Mouse (Mus musculus) bone marrow macrophage, adult 2 months (primary cell): ENCODE results near the gene Gm45194. TPM values are rescaled to one million over a fixed set of nuclear protein-coding genes. Genes with fewer than 3 reads are reported as not detected.

Experiments used
- H3K27ac ChIP-seq: 2 replicates; pipeline ENCODE4 v1.5.1; 2012; ENCODE audit warnings: low read depth, low read length; ENCODE audit not compliant: insufficient read depth
- H3K4me1 ChIP-seq: 2 replicates; pipeline ENCODE4 v1.6.1; 2012; ENCODE audit warnings: low read length; ENCODE audit not compliant: control insufficient read depth, insufficient read depth
- H3K4me3 ChIP-seq: 2 replicates; pipeline ENCODE4 v1.5.1; 2012; ENCODE audit warnings: mild to moderate bottlenecking, low read length, moderate library complexity; ENCODE audit not compliant: insufficient read depth
- CTCF ChIP-seq: IDR thresholded peaks from 2 replicates; pipeline ENCODE4 v1.5.1; 2012; ENCODE audit warnings: low read depth, mild to moderate bottlenecking, low read length, moderate library complexity
- POLR2A ChIP-seq: IDR thresholded peaks from 2 replicates; pipeline ENCODE4 v1.6.1; 2012; ENCODE audit warnings: mild to moderate bottlenecking, low read depth, low read length, borderline replicate concordance
- polyA plus RNA-seq: library from polyadenylated mRNA; stranded (reverse); fragments of >200 nt; gene quantifications from 2 replicates; pipeline ENCODE4 v1.2.4, GENCODE M21; 2012; ENCODE audit not compliant: missing spikeins, insufficient read depth, insufficient read length

Gene Gm45194
- polyA plus RNA-seq: not detected in 2 replicates

DNA sequence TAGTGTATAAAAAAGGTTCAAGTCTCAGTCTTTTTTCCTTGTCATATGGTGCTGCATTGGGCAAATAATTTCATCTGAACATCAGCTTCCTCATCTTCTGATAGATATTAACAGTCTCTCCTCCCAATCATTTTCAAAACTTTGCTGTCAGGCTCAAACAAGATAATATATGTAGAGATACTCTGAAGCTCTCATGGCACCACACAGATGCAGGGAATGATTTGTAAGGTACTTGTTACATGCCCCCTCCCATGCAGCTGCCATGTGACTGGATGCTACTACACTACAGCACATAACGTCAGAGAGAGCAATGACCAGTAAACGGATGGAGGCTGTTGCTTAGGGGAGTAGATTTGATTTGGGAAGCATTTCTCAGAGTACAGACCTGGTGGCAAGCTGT lies at the start of gene Gm45194:
Gene Gm45194 (plus strand): TSS at position 301 of the 400 bp plus-strand sequence.
- TF ChIP-seq CTCF (no peak), POLR2A (no peak)
- H3K27ac ChIP-seq: no peak within 1 kb of the TSS

DNA sequence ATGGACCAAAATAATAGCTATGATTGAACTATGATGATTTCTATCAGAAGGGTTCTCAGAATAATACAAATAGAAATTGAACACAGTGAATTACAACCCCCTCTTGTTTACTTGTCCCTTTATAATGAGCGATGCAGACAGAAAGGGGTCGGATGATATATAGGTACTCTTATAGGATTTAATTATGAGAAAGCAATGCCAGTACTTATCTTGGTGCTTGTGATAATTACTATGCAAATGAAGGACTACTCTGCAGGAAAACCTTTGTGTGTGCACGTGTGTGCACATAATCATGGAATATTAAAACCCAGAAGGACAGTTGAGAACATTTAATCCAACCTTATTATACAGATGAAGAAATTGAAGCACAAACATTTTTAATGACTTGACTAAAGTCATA lies 35.3 kb upstream of the Gm45194 start:
- TF ChIP-seq POLR2A (no peak), CTCF (no peak)
- H3K4me1 ChIP-seq: no peaks in the 10 kb centered on the region
- no peak overlapping the region for H3K27ac ChIP-seq
- no peak overlapping the region for H3K4me3 ChIP-seq

More for the DNA sequence above, at the start of gene Gm45194:
- Histone ChIP-seq H3K4me3 (no peak within 1 kb of the TSS), H3K4me1 (no peaks in the 10 kb centered on the region)

DNA sequence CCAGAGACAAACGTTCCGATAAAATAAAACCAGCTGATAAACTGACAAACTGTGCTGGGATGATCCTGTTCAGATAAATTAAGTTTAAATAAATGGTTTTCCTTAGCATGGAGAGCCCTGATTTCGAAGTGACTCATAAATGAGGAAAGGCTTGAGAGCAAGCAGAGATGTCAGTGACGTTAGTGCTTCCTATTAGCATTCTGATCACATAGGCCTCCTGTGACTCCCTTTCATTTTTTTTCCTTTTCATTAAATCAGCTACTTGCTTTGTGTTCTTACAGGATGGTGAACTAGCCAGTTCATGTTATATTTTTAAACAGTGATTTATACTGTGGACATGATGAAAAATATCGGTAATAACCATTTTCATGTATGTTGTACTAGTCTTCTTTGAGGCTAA lies 9.9 kb upstream of the Gm45194 start:
- no peaks in the 10 kb centered on the region for H3K4me1 ChIP-seq
- H3K4me3 ChIP-seq: no peak overlapping the region
- no peak overlapping the region for H3K27ac ChIP-seq
- TF ChIP-seq CTCF (no peak), POLR2A (no peak)

DNA sequence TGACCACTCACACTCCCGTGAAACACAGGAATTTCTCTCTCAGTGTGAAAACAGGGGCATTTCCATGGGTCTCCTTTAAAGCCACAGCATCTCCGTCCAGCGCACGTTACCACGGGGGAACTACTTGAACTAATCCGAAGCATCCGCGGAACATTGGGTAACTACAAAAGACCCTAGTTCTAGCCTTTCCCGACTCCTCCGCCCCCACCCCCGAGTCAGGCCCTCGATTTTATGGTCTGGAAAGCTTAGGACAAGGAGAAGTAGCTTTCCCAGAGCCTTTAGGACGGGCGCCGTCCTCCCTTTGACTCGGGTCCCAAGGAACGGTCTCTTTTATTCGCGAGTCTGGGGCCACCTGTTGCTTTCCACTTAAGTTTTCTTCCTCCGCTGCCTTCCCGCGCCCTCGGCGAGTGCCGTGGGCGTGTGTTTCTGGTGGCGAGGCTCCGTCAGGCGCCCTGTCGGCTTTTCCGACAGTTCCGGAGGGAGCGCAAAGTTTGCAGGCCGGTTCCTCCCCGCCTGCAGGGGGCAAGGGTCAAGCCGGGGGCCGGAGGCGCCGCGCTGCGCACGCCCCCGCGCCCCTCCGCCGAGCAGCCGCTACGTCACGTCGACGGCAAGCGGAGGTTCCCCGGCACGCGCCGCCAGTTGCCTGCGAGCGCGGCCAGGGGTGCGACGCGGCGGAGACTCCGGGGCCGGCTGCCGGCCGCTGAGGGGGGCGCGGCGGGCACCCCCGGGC lies 3.3 kb downstream of the Gm45194 start:
- no peak overlapping the region for H3K27ac ChIP-seq
- no peaks in the 10 kb centered on the region for H3K4me1 ChIP-seq
- no peak overlapping the region for H3K4me3 ChIP-seq
- TF ChIP-seq CTCF (no peak), POLR2A (no peak)

DNA sequence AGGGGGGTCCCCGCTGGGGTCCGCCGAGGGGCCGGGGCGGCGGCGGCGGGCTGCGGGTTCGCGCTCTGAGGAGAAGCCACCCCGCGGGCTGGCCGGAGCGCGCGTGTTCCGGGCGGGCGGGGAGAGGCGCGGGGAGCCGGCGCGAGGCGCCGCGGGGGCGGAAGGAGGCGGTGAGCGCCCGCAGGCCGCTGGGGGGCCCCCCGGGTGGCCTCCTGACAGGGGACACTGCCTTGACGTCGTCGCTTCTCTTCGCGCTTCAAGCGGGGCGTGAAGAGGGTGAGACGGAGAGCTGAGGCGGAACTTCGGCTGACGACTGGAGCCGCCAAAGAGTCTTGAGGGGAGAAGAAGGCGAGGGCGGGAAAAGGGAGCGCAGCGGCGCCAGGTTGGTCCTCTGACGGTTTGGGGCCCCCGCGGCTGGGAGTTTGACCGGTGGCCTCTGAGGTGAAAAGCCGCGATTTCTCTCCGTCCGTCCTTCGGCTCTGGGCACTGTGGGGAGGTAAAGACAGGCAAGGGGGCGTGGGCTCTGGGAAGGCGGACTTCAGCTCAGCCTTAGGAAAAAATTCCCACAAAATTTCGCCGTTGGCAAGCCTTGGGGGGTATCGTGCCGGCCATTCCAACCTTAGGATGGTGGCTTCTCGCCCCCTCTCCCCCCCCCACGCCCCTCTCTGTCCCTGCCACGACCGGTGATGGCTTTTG lies 4.0 kb downstream of the Gm45194 start:
- no peaks in the 10 kb centered on the region for H3K4me1 ChIP-seq
- TF ChIP-seq POLR2A: no peak
- TF ChIP-seq CTCF: no peak
- no peak overlapping the region for H3K27ac ChIP-seq
- no peak overlapping the region for H3K4me3 ChIP-seq

DNA sequence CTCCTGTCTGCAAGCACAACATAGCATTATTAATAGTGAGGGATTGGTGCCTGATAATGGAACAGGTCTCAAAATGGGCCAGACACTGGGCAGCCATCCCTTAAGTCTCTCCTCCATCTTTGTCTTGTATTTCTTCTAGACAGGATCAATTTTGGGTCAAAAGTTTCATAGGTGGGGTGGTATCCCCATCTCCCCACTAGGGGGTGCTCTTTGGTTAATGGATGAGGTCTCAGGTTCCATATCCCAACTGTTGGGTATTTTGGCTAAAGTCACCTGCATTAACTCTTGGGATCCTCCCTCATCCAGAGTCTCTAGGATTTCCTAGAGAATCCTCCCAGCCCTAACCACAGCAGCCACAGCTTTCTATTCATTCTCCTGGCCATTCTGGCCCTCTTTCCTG lies 26.2 kb downstream of the Gm45194 start:
- TF ChIP-seq CTCF: no peak
- TF ChIP-seq POLR2A: no peak
- Histone ChIP-seq H3K27ac (no peak overlapping the region), H3K4me1 (no peaks in the 10 kb centered on the region), H3K4me3 (no peak overlapping the region)

DNA sequence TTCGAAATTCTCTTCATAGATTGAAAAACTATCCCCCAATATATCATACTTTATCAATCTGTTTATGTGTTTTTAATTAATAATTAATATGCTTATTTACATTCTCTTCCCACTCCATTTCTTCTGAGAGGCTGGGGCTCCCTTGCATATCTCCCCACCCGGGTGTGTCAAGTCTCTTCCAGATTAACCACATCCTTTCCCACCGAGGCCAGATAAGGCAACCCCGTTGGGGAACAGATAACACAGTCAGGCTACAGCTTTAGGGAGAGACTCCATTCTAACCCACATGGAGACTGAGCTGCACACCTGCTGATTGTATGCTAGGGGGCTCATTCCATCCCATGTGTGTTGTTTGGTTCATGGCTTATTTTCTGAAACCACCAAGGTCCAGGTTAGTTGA lies 69.7 kb downstream of the Gm45194 start:
- H3K4me1 ChIP-seq: no peaks in the 10 kb centered on the region
- H3K27ac ChIP-seq: no peak overlapping the region
- no peak overlapping the region for H3K4me3 ChIP-seq
- TF ChIP-seq POLR2A: no peak
- TF ChIP-seq CTCF: no peak

DNA sequence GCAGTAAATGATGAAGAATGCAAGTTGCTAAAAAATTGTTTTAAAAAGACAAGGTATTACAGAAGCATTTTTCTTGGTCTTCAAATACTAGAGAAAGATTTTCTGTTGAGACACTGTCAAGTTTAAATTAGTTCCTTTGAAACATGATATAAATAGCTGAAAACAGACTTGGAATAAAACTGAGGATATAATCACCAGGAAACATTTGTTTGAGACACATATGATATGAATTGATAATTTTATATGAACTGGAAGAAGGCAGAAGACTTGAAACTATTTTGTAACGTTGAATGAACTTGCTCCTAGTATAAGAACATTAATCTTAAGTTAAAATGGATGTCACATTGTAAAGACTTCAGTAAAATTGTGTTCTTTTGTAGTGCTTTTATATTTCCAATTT lies 108.5 kb downstream of the Gm45194 start:
- TF ChIP-seq POLR2A (no peak), CTCF (no peak)
- Histone ChIP-seq H3K4me1 (no peaks in the 10 kb centered on the region), H3K4me3 (no peak overlapping the region), H3K27ac (no peak overlapping the region)

DNA sequence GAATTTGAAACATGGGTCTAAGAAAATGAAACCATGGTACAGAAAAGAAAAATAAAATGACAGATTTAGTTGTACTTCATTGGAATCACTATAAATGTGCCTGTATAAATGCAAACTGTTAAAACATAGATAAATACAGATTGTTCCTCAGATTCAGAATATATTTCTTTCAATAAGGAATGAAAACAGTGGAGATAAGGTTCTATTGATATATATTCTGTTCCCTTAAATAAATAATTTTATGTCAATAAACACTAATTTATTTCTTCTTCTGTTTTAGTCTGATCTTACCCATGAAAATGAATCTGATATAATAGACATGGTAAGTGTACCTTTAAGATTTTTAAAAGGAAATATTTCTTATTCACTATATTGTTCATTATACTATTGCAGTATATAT lies 119.5 kb downstream of the Gm45194 start, which contains the start of gene Tex16:
Gene Tex16 (plus strand): TSS at position 301 of the 400 bp plus-strand sequence.
- H3K27ac ChIP-seq: no peak within 1 kb of the TSS
- H3K4me1 ChIP-seq: no peaks in the 10 kb centered on the region
- TF ChIP-seq POLR2A: no peak
- TF ChIP-seq CTCF: no peak
- H3K4me3 ChIP-seq: no peak within 1 kb of the TSS

DNA sequence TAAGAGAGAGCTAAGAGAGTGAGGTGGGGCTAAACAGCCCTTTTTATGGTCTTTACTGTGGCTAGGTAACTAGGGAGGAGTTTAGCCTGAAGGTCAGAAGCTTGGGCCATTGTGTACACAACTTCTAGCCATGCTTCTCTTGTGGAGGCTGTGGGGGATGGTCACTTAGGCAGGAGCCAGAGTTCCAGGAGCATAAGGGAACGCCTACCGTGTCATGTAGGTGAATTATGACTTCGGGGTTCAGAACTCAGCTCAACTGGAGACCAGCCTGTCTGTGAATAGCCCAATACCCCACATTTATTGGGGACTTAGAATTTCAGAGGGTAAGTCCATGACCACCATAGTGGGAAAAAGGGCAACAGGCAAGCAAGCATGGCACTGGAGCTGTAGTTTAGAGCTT lies 347.6 kb downstream of the Gm45194 start, which contains the start of gene 4933403O08Rik:
Gene 4933403O08Rik (plus strand): TSS at position 301 of the 400 bp plus-strand sequence.
- no peaks in the 10 kb centered on the region for H3K4me1 ChIP-seq
- no peak within 1 kb of the TSS for H3K27ac ChIP-seq
- H3K4me3 ChIP-seq: no peak within 1 kb of the TSS
- TF ChIP-seq POLR2A (no peak), CTCF (no peak)

DNA sequence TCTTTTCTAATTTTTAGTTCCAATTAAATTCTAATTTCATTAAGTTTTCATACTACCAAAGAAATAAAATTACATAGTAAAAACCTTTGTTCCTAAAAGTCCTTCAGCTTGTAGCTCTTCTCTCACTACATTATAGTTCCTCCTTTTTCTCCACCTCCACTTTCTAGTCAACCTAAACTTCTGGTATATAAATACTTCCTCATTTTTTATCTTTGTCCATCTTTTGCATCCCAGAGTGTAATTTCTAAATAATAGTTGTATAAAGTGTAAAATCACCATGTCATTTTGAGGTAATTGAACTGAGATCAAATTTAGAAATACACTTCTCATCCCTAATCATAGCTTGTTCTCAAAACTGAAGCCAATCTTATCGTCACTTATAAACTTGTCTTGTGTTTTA lies 351.7 kb downstream of the Gm45194 start:
- TF ChIP-seq POLR2A (no peak), CTCF (no peak)
- Histone ChIP-seq H3K4me3 (no peak overlapping the region), H3K27ac (no peak overlapping the region), H3K4me1 (no peaks in the 10 kb centered on the region)
